ENCODE assay signal across 7 mouse cellular contexts in the genomic region with DNA sequence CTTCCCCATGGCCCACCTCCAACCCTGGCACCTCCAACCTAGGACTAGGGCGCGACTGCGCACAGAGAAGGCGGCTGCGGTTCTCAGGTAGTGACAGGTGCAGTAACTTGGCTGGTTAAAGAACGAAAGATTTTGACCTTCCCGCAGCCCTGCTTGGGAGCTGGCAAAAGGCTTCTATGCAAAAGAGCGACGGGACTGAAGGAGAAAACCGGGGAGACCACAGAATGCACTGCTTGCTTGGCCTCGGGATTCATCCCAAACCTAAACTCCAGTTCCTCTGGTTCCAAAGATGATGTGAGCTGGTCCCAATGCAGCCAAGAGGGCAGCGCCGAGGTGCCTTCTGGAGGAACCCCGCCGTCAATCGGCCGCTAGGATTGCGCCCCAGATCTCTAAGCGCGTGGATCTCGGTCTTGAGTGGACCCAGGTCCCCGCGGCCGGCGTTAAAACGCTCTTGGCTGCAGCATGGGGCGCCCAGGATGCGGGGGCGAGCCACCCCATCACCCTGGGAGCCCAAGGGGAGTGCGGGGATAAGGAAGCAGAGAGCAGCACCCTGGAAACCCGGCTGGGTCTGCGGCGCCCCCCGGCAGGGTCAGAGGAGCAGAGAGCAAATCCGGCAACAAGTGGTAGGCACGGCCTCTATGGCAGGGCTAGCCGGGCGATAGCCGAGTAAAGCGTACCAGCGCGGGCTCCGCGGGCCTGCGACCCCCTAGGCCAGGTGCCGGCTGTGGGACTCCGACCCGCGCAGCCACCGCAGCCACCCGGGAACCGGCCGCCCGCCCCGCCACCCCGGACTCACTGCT. TPM values are rescaled to one million over a fixed set of nuclear protein-coding genes. Genes with fewer than 3 reads are reported as not detected.
DNase-seq lines count a peak whose midpoint lies in the region; ATAC-seq and TF ChIP-seq lines count a peak whose summit lies in the region.

No protein-coding gene starts in this region.

- H3K9me3 ChIP-seq in forebrain, embryonic 16.5 days (ENCODE audit: control insufficient read depth, low read length): no peaks in the 10 kb centered on the region
- H3K9me3 ChIP-seq in intestine, postnatal 0 days (ENCODE audit: control insufficient read depth): no peaks in the 10 kb centered on the region
- H3K9me3 ChIP-seq in lung, postnatal 0 days (ENCODE audit: low read length): no peaks in the 10 kb centered on the region

- TF ChIP-seq EP300 in lung, postnatal 0 days (IDR thresholded peaks at IDR 0.05): no peak

- H3K27me3 ChIP-seq in forebrain, embryonic 16.5 days (replicated peaks; ENCODE audit: control insufficient read depth, insufficient read depth, low read length): no peaks in the 10 kb centered on the region
- H3K27me3 ChIP-seq in intestine, postnatal 0 days (replicated peaks; ENCODE audit: control insufficient read depth, insufficient read depth, low read length): no peaks in the 10 kb centered on the region
- H3K27me3 ChIP-seq in lung, postnatal 0 days (replicated peaks; ENCODE audit: insufficient read depth, low read length): no peaks in the 10 kb centered on the region
- no peaks in the 10 kb centered on the region for H3K27me3 ChIP-seq in small intestine, adult 2 months (ENCODE audit: control insufficient read depth, insufficient read depth, low read length)

- peak overlapping the region; percentile 84 for H3K9ac ChIP-seq in forebrain, embryonic 16.5 days (replicated peaks; ENCODE audit: low read depth, low read length)
- peak overlapping the region; percentile 93 for H3K9ac ChIP-seq in intestine, postnatal 0 days (ENCODE audit: low read depth, low read length)
- H3K9ac ChIP-seq in lung, postnatal 0 days (replicated peaks; ENCODE audit: low read depth): peak overlapping the region; percentile 96

- peak overlapping the region; percentile 72; the same call in 1 of the 2 replicates for H3K27ac ChIP-seq in forebrain, embryonic 16.5 days (ENCODE audit: low read length)
- H3K27ac ChIP-seq in intestine, postnatal 0 days (ENCODE audit: low read depth, low read length): peak overlapping the region; percentile 54
- peak overlapping the region; percentile 47 for H3K27ac ChIP-seq in lung, postnatal 0 days (ENCODE audit: low read length)
- no peak overlapping the region; the same call in 1 of the 2 replicates for H3K27ac ChIP-seq in small intestine, adult 2 months (ENCODE audit: insufficient read depth, low read depth, low read length)

- TF ChIP-seq POLR2A in small intestine, adult 2 months (IDR thresholded peaks at IDR 0.05; ENCODE audit: low read depth, low read length): peak; percentile 15; the same call in 1 of the 2 replicates

- DNase-seq in 3T3-L1 (ENCODE audit: low read depth, low spot score): peak; percentile 29
- peak; percentile 54 for DNase-seq in CD4-positive helper T cell, adult 2 months (ENCODE audit: low read depth, low spot score)
- DNase-seq in cerebellum, adult 9-10 months: peak; percentile 66
- peak; percentile 40 for DNase-seq in lung, postnatal 0 days (ENCODE audit: low spot score)

- peak; percentile 67 for ATAC-seq in forebrain, embryonic 16.5 days
- ATAC-seq in intestine, postnatal 0 days: peak; percentile 53
- peak; percentile 59 for ATAC-seq in lung, postnatal 0 days

- peaks cover 17% of the 10 kb centered on the region for H3K4me1 ChIP-seq in forebrain, embryonic 16.5 days (replicated peaks; ENCODE audit: control insufficient read depth, insufficient read depth, low read length)
- no peaks in the 10 kb centered on the region for H3K4me1 ChIP-seq in intestine, postnatal 0 days (replicated peaks; ENCODE audit: control insufficient read depth, insufficient read depth, low read length)
- H3K4me1 ChIP-seq in lung, postnatal 0 days (ENCODE audit: insufficient read depth, low read depth, low read length): no peaks in the 10 kb centered on the region
- peaks cover 12% of the 10 kb centered on the region for H3K4me1 ChIP-seq in small intestine, adult 2 months (ENCODE audit: control insufficient read depth, insufficient read depth, insufficient read length, low read length)

- peak overlapping the region; percentile 98 for H3K4me2 ChIP-seq in forebrain, embryonic 16.5 days (ENCODE audit: low read length)
- H3K4me2 ChIP-seq in intestine, postnatal 0 days (replicated peaks; ENCODE audit: low read depth): peak overlapping the region; percentile 97
- peak overlapping the region; percentile 99 for H3K4me2 ChIP-seq in lung, postnatal 0 days (replicated peaks; ENCODE audit: low read depth, low read length)

- peak overlapping the region; percentile 86 for H3K4me3 ChIP-seq in forebrain, embryonic 16.5 days (replicated peaks; ENCODE audit: low read length)
- H3K4me3 ChIP-seq in intestine, postnatal 0 days (ENCODE audit: low read depth, low read length): peak overlapping the region; percentile 93
- H3K4me3 ChIP-seq in lung, postnatal 0 days (ENCODE audit: low read depth, low read length): peak overlapping the region; percentile 93
- H3K4me3 ChIP-seq in small intestine, adult 2 months (ENCODE audit: low read depth, low read length): peak overlapping the region; percentile 85

- WGBS in forebrain, embryonic 16.5 days: 1% methylated on average over 54 of the region's 56 CpGs
- 1% methylated on average over 55 of the region's 56 CpGs for WGBS in intestine, postnatal 0 days
- WGBS in lung, postnatal 0 days: 2% methylated on average over 55 of the region's 56 CpGs
- WGBS in small intestine, adult 2 months: 2% methylated on average over 56 of the region's 56 CpGs

- H3K36me3 ChIP-seq in forebrain, embryonic 16.5 days (ENCODE audit: control insufficient read depth, insufficient read depth): peaks cover 5% of the 10 kb centered on the region; the same call in 1 of the 2 replicates
- peaks cover 10% of the 10 kb centered on the region for H3K36me3 ChIP-seq in intestine, postnatal 0 days (ENCODE audit: control insufficient read depth, insufficient read depth)
- no peaks in the 10 kb centered on the region for H3K36me3 ChIP-seq in lung, postnatal 0 days (ENCODE audit: insufficient read depth, low read length)
- H3K36me3 ChIP-seq in small intestine, adult 2 months (ENCODE audit: control insufficient read depth, insufficient read depth, low read length): peaks cover 10% of the 10 kb centered on the region

- TF ChIP-seq CTCF in intestine, postnatal 0 days (IDR thresholded peaks at IDR 0.05; ENCODE audit: low read depth): peak; percentile 18
- TF ChIP-seq CTCF in lung, postnatal 0 days (IDR thresholded peaks at IDR 0.05): 0 out of 2 replicates have a peak, but pooled peaks have one; percentile 1
- no peak for TF ChIP-seq CTCF in small intestine, adult 2 months (IDR thresholded peaks at IDR 0.05; ENCODE audit: extremely low read depth, insufficient read length, insufficient replicate concordance, low read depth, low read length)

RNA-seq across cellular contexts. Expression of gene Mia3, which starts 0.6 kb away (rescaled TPM):
- polyA plus RNA-seq in forebrain, embryonic 16.5 days (2015; fragmentation: Nextera tagmentation; extraction: Ambion mirVana): 105 and 108 TPM in 2 replicates
- polyA plus RNA-seq in intestine, postnatal 0 days (2015; fragmentation: Nextera tagmentation; extraction: Ambion mirVana): 53.9 and 57.3 TPM in 2 replicates
- 49.8 and 58.3 TPM in 2 replicates for polyA plus RNA-seq in lung, postnatal 0 days (2015; fragmentation: Nextera tagmentation; extraction: Ambion mirVana)
- polyA plus RNA-seq in small intestine, adult 2 months (2012; rRNA removed): 25.7 and 49.8 TPM in 2 replicates

RNA-seq across cellular contexts. Expression of gene Taf1a, which starts 20.0 kb away (rescaled TPM):
- 16.7 and 18.6 TPM in 2 replicates for polyA plus RNA-seq in forebrain, embryonic 16.5 days (2015; fragmentation: Nextera tagmentation; extraction: Ambion mirVana)
- 5.3 and 6.2 TPM in 2 replicates for polyA plus RNA-seq in intestine, postnatal 0 days (2015; fragmentation: Nextera tagmentation; extraction: Ambion mirVana)
- 9.5 and 11.1 TPM in 2 replicates for polyA plus RNA-seq in lung, postnatal 0 days (2015; fragmentation: Nextera tagmentation; extraction: Ambion mirVana)
- polyA plus RNA-seq in small intestine, adult 2 months (2012; rRNA removed): 1.3 and 1.5 TPM in 2 replicates

RNA-seq across cellular contexts. Expression of gene Hhipl2, which starts 49.2 kb away (rescaled TPM):
- 0.24 and 1.1 TPM in 2 replicates for polyA plus RNA-seq in forebrain, embryonic 16.5 days (2015; fragmentation: Nextera tagmentation; extraction: Ambion mirVana)
- polyA plus RNA-seq in intestine, postnatal 0 days (2015; fragmentation: Nextera tagmentation; extraction: Ambion mirVana): not detected in 2 replicates
- 0.06 TPM in 1 of 2 replicates, not detected in the other for polyA plus RNA-seq in lung, postnatal 0 days (2015; fragmentation: Nextera tagmentation; extraction: Ambion mirVana)
- 0.10 and 0.15 TPM in 2 replicates for polyA plus RNA-seq in small intestine, adult 2 months (2012; rRNA removed)
